Mouse (Mus musculus): Measurements from ENCODE around the gene Muc15.

DNA sequence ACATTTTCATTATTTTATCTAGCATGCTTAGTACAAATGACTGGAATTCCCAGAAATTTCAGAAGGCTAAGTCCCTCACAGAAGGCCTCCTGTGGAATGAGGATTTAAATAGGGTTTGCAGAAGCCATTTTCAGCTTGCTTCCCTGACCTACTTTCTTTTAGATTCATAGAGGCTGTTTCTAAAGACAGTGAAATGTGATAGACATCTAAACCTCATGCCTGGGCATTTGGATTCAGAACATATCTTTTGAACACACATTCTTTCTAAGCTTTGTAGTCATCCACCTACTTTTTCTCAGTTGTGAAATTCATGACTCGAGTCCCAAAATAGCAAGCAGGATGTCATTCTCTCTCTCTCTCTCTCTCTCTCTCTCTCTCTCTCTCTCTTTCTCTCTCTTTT lies 1.1 kb downstream of the Muc15 start:
- TF ChIP-seq CTCF (IDR thresholded peaks at IDR 0.05; ENCODE audit: low read depth) (no peak), EP300 (IDR thresholded peaks at IDR 0.05; ENCODE audit: low read depth) (no peak)
